Mouse (Mus musculus) olfactory bulb, adult 2 months (tissue): Measurements from ENCODE around the gene Leng8. TPM values are rescaled to one million over a fixed set of nuclear protein-coding genes. Genes with fewer than 3 reads are reported as not detected.

Experiments
- H3K27ac ChIP-seq: fragments of 200-500 bp; 2 replicates; pipeline ENCODE4 v1.5.1; 2012; ENCODE audit warnings: low read depth, low read length; ENCODE audit not compliant: insufficient read depth
- H3K4me1 ChIP-seq: fragments of 200-500 bp; 2 replicates; pipeline ENCODE4 v1.6.1; 2012; ENCODE audit warnings: low read length; ENCODE audit not compliant: control insufficient read depth, insufficient read depth
- H3K4me3 ChIP-seq: fragments of 200-500 bp; 2 replicates; pipeline ENCODE4 v1.5.1; 2012; ENCODE audit warnings: mild to moderate bottlenecking, low read depth, low read length, moderate library complexity; ENCODE audit not compliant: insufficient read depth
- CTCF ChIP-seq: fragments of 200-500 bp; IDR thresholded peaks from 2 replicates; pipeline ENCODE4 v1.5.1; 2012; ENCODE audit warnings: low read depth, mild to moderate bottlenecking, low read length, moderate library complexity; ENCODE audit not compliant: insufficient read depth
- POLR2A ChIP-seq: fragments of 200-500 bp; IDR thresholded peaks from 2 replicates; pipeline ENCODE4 v1.6.1; 2012; ENCODE audit warnings: mild to moderate bottlenecking, low read depth, low read length, moderate library complexity; ENCODE audit not compliant: insufficient read depth
- WGBS: fragments of 180-500 bp; shearing (Covaris S2); methylation state at CpG from one replicate; pipeline ENCODE4 v1.1.7; 2018; 5-methylcytosine and 5-hydroxymethylcytosine counted together
- polyA plus RNA-seq: library from polyadenylated mRNA; stranded (reverse); fragments of >200 nt; gene quantifications from 2 replicates; pipeline ENCODE4 v1.2.4, GENCODE M21; 2012; ENCODE audit warnings: low replicate concordance; ENCODE audit not compliant: missing spikeins, insufficient read depth, insufficient read length

Gene Leng8
- polyA plus RNA-seq, 1 experiment = 552 TPM

DNA sequence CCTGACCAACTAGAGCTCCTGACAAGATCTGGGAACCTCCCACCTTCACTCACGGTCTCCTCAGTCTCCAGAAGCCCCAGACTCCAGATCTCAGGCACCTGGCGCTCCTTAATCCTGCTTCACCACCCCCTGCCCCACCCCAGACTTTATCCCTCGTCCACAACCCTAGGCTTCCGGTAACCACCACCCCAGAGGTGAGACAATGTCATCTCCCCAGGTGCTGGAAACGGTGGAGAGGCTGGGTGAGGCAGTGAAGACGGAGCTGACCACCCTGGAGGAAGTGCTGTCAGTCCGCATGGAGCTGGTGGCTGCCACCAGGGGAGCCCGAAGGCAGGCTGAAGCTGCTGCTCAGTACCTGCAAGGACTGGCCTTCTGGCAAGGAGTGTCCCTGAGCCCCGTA, 11.5 kb upstream of the Leng8 start:
- 32% methylated on average over 9 of the region's 9 CpGs for WGBS
- TF ChIP-seq CTCF (no peak), POLR2A (no peak)

GRCm38 (mm10) chr7:4126992-4127785, 9.7 kb upstream of the Leng8 start:
- Histone ChIP-seq H3K4me1 (peaks cover 54% of the 10 kb centered on the region), H3K27ac (peak overlapping the region; percentile 3; the same call in 1 of the 2 replicates), H3K4me3 (no peak overlapping the region)
- 71% methylated on average over 11 of the region's 11 CpGs for WGBS
- TF ChIP-seq CTCF (no peak), POLR2A (no peak)

More for the DNA sequence above, 11.5 kb upstream of the Leng8 start:
- no peak overlapping the region for H3K4me3 ChIP-seq
- H3K4me1 ChIP-seq = peaks cover 46% of the 10 kb centered on the region
- H3K27ac ChIP-seq = peak overlapping the region; percentile 88

- Histone ChIP-seq H3K27ac (no peak overlapping the region), H3K4me1 (peaks cover 51% of the 10 kb centered on the region), H3K4me3 (no peak overlapping the region)
- TF ChIP-seq POLR2A (no peak), CTCF (no peak)
- 81% methylated on average over 4 of the region's 4 CpGs for WGBS
Observed at GRCm38 (mm10) chr7:4127894-4128293, 8.9 kb upstream of the Leng8 start.

GRCm38 (mm10) chr7:4128860-4129259, 8.0 kb upstream of the Leng8 start:
- Histone ChIP-seq H3K27ac (no peak overlapping the region), H3K4me1 (peaks cover 43% of the 10 kb centered on the region), H3K4me3 (no peak overlapping the region)
- TF ChIP-seq POLR2A (no peak), CTCF (no peak)
- WGBS = 46% methylated on average over 6 of the region's 6 CpGs

- WGBS = 20% methylated on average over 13 of the region's 13 CpGs
- Histone ChIP-seq H3K4me3 (no peak overlapping the region), H3K27ac (peak overlapping the region; percentile 27), H3K4me1 (peaks cover 30% of the 10 kb centered on the region)
- no peak for TF ChIP-seq POLR2A
- peak; percentile 68 for TF ChIP-seq CTCF
Observed at GRCm38 (mm10) chr7:4130686-4131452, 6.0 kb upstream of the Leng8 start.

DNA sequence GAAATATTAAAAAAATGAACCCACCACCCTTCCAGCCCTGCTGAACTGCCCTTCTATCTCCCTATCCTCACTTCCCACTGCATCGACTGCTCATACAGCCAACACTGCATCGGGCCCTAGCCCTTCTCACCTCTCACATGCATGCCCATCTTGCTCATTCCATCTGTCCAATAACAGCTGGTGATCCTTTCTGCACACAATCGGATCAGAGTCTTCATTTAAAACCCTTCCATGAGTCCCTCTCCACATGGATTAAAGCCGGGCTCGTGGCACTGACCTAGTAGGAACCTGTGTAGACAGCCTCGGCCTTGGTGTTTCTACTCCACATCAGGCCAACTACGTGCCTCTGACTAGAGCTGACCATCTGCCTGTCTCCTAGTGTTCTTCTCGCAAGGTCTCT, 4.9 kb upstream of the Leng8 start:
- Histone ChIP-seq H3K4me1 (peaks cover 30% of the 10 kb centered on the region), H3K27ac (peak overlapping the region; percentile 22; the same call in 1 of the 2 replicates), H3K4me3 (no peak overlapping the region)
- WGBS = 81% methylated on average over 8 of the region's 8 CpGs
- no peak for TF ChIP-seq CTCF
- TF ChIP-seq POLR2A = no peak

- Histone ChIP-seq H3K4me3 (no peak overlapping the region), H3K27ac (0 out of 2 replicates have a peak overlapping the region, but pooled peaks have one; percentile 17), H3K4me1 (peaks cover 26% of the 10 kb centered on the region)
- TF ChIP-seq POLR2A (no peak), CTCF (no peak)
- 64% methylated on average over 3 of the region's 3 CpGs for WGBS
Observed at GRCm38 (mm10) chr7:4132581-4132980, 4.3 kb upstream of the Leng8 start.

DNA sequence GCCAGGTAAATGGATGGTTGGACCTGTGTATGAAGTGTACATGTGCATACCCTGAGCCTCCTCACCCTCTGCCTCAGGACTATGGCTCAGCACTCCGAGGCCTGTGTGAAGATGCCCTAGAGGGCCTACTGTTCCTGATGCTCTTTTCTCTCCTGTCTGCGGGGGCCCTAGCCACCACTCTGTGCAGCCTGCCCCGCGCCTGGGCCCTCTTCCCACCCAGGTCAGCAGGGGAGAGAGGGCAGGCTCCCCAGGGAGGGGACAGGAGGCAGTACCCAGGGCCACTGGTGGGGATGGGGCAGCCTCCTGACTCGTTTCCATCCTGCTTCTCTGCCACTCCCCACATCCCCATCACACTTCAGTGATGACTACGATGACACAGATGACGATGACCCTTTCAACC, 3.8 kb upstream of the Leng8 start:
- peak overlapping the region; percentile 12; the same call in 1 of the 2 replicates for H3K27ac ChIP-seq
- peaks cover 23% of the 10 kb centered on the region for H3K4me1 ChIP-seq

DNA sequence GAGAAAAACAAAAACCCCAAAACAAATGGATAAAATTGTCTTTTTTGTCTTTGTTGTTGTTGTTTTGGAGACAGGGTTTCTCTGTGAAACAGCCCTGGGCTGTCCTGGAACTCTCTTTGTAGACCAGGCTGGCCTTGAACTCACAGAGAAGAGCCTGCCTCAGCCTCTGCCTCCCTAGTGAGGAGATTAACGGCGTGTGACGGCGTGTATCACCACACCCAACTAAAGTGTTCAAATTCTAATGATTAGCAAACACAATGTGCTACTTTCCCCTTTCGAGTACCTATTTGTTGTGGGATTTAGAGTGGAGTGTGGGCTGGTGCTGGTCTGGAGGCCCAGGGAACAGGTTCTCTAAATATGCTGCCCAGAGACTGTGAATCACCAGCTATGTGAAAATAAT, 1.9 kb upstream of the Leng8 start:
- H3K27ac ChIP-seq = no peak overlapping the region
- TF ChIP-seq CTCF (no peak), POLR2A (no peak)
- 53% methylated on average over 5 of the region's 5 CpGs for WGBS
- H3K4me3 ChIP-seq = no peak overlapping the region
- H3K4me1 ChIP-seq = peaks cover 20% of the 10 kb centered on the region

More for the DNA sequence above, 3.8 kb upstream of the Leng8 start:
- H3K4me3 ChIP-seq = no peak overlapping the region
- WGBS = 77% methylated on average over 7 of the region's 7 CpGs
- no peak for TF ChIP-seq CTCF
